Mouse (Mus musculus) large intestine, adult 2 months (tissue): ENCODE results near the gene Cyp4f37. TPM values are rescaled to one million over a fixed set of nuclear protein-coding genes. Genes with fewer than 3 reads are reported as not detected.
A peak's percentile ranks its signal among the peaks of the same experiment; 100 is the strongest.
"Not testable (repeated sequence)": the region's sequence is repeated elsewhere in the genome, so short reads cannot be mapped to it uniquely, and the experiment has no call there.

Experiments
- DNase-seq: peaks from one replicate; pipeline ENCODE4 v3.0.0-alpha.2; 2012; ENCODE audit warnings: low read depth, low spot score
- WGBS: fragments of 180-500 bp; shearing (Covaris S2); methylation state at CpG from one replicate; pipeline ENCODE4 v1.1.7; 2018; 5-methylcytosine and 5-hydroxymethylcytosine counted together
- polyA plus RNA-seq: library from polyadenylated mRNA; depleted of rRNA; stranded (reverse); fragments of >200 nt; gene quantifications from 2 replicates; pipeline ENCODE4 v1.2.3, GENCODE M21; 2012; rRNA removed

Cyp4f37 gene
- polyA plus RNA-seq = 0.05 TPM in 1 of 2 replicates, not detected in the other

DNA sequence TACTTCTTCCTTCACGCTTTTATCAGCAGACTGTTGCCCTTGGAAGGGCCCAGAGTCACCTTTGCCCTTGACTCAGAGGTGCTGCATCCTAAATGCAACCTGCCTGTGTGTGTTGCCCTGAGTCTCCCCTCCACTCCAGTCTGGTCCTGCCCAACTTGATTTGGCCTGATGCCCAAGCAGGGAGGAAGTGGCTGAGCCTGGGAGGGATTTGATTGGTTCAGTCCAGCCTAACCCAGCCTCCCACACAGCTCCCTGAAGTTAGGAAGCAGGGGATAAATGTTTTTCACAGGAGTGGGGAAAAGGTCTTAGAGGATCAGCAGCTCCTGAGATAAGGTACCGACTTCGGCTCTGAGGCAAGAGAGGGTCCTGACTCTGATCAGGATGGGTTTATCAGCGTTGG is at the start of gene Cyp4f37:
Cyp4f37 (plus strand) TSS at position 292 of the 400 bp plus-strand sequence.
- 62% methylated on average over 4 of the region's 4 CpGs for WGBS

GRCm38 (mm10) chr17:32573286-32573685 is 47.8 kb upstream of the Cyp4f37 start:
- not testable (repeated sequence) for DNase-seq
- WGBS = 72% methylated on average over 2 of the region's 2 CpGs

More for the DNA sequence above, at the start of gene Cyp4f37:
- DNase-seq = not testable (repeated sequence)

- WGBS = 20% methylated on average over 7 of the region's 7 CpGs
- DNase-seq = peak; percentile 42
Observed at GRCm38 (mm10) chr17:32577496-32578186, 43.5 kb upstream of the Cyp4f37 start.

GRCm38 (mm10) chr17:32596494-32596893 is 24.6 kb upstream of the Cyp4f37 start:
- WGBS = 90% methylated on average over 18 of the region's 18 CpGs
- no peak for DNase-seq

DNA sequence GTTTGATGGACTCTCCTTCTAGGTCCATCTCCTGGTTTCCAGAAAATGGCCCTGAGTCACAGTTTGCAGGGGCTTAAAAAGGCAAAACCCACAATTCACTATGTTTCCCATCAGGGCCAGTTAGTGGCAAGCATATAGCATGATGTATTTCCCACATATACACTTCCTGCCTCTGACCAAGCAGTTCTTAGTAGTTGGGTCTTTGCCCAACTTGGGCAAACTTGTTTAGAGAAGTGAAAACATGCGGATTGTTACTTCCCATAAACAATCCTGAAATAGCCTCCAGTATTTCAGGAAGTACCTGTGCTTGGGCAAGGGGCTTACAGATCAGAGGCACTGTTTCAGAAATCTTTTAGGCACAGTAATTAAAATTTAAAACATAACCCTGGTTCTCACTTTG is 13.1 kb upstream of the Cyp4f37 start:
- 41% methylated on average over 1 of the region's 1 CpGs for WGBS

GRCm38 (mm10) chr17:32610231-32610630 is 10.9 kb upstream of the Cyp4f37 start:
- 48% methylated on average over 3 of the region's 3 CpGs for WGBS
- DNase-seq = not testable (repeated sequence)

More for the DNA sequence above, 13.1 kb upstream of the Cyp4f37 start:
- no peak for DNase-seq

- DNase-seq = no peak
- WGBS = 88% methylated on average over 3 of the region's 3 CpGs
Observed at GRCm38 (mm10) chr17:32610896-32611295, 10.2 kb upstream of the Cyp4f37 start.

DNA sequence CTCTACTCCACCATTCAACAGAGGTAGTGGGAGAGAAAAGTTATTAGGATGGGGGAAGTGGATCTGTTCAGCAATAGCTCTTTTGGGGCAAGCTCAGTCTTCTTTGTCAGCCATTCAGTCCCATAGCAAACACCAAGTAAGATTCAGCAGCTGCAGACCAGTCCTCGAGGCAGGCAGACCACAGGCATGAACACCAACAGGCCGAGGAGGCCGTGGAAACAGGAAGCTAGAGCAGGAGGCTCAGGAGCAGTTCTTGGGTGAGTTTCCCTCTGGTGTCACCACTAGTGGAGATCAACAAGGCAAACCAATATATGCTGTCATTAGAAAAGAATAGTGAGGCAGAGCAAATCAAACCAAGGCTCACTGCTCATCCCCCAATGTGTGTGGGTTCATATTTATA is 8.7 kb upstream of the Cyp4f37 start:
- WGBS = 54% methylated on average over 3 of the region's 3 CpGs
- no peak for DNase-seq

DNA sequence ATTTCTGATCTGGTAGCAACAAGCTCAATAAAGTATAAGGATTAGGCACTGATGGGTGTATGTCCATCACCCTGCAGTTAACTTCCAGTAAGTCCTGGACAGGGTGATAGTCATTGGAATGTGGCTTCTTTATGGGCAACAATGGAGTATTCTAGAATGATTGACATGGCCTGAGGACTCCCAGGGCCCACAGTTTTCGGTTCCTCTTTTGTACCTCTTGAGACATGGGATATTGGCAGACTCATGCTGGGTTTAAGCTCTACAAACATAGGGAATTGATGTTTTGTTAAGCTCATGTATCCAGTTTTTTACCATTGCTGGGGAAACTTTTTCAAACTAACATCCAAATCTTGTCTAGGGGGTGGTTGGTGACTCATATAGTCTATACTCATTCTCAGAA is 3.9 kb upstream of the Cyp4f37 start:
- no peak for DNase-seq
- 65% methylated on average over 1 of the region's 1 CpGs for WGBS

DNA sequence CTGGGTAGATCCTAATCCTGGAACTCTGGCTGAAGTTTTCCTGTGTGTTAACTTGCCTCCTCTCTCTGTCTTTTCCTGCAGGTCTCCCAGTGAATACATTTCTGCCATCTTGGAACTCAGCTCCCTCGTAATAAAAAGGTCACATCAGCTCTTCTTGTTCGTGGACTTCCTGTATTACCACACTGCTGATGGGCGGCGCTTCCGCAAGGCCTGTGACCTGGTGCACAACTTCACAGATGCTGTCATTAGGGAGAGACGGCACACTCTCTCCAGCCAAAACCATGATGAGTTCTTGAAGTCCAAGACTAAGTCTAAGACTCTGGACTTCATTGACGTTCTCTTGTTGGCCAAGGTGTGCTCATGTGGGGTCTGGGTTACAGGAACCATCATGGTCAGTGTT is 8.6 kb downstream of the Cyp4f37 start:
- 70% methylated on average over 7 of the region's 7 CpGs for WGBS
- DNase-seq = not testable (repeated sequence)

- WGBS = 54% methylated on average over 3 of the region's 3 CpGs
Observed at GRCm38 (mm10) chr17:32631936-32632335, 10.8 kb downstream of the Cyp4f37 start.

GRCm38 (mm10) chr17:32634242-32634971 is 13.3 kb downstream of the Cyp4f37 start:
- not testable (repeated sequence) for DNase-seq
- WGBS = 85% methylated on average over 9 of the region's 9 CpGs

More at GRCm38 (mm10) chr17:32631936-32632335, 10.8 kb downstream of the Cyp4f37 start:
- DNase-seq = no peak

DNA sequence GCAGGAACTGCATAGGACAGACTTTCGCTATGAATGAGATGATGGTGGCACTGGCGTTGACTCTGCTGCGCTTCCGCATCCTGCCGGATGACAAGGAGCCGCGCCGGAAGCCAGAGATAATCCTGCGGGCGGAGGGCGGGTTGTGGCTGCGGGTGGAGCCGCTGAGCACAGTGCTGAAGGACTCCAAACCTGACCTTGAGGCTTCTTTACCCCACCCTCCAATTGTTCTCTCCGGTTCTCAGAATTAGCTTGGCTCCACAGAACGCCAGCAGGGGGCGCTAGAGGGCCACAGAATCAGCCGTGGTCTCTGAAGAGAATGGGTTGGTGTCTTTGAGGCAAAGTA is 13.8 kb downstream of the Cyp4f37 start:
- peak; percentile 89 for DNase-seq
- WGBS = under 1% methylated on average over 17 of the region's 17 CpGs

GRCm38 (mm10) chr17:32636341-32636740 is 15.2 kb downstream of the Cyp4f37 start:
- WGBS = 78% methylated on average over 3 of the region's 3 CpGs

GRCm38 (mm10) chr17:32637151-32637550 is 16.0 kb downstream of the Cyp4f37 start:
- no peak for DNase-seq
- WGBS = 58% methylated on average over 2 of the region's 2 CpGs

More at GRCm38 (mm10) chr17:32636341-32636740, 15.2 kb downstream of the Cyp4f37 start:
- DNase-seq = no peak

GRCm38 (mm10) chr17:32646631-32647030 is 25.5 kb downstream of the Cyp4f37 start:
- no peak for DNase-seq
- 87% methylated on average over 4 of the region's 4 CpGs for WGBS

GRCm38 (mm10) chr17:32653860-32654259 is 32.8 kb downstream of the Cyp4f37 start:
- 45% methylated on average over 4 of the region's 4 CpGs for WGBS
- no peak for DNase-seq

DNA sequence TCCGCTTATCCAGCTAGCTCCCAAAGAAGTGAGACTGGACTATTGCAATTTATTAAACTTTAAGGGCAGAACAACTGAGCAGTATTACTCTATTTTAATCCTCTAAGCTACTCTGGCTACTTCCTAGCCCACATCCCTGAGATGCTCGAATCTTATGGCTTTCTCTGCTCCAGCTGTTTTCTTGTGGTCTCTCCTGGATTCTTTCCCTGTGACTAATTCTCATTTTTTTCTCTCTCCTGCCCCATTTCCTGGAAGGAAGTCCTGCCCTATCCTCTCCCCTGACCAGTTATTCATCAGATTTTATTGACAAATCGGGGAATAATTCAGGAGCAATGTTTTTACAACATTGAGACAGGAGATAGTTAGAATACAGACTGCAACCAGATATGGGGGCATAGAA is 35.9 kb downstream of the Cyp4f37 start:
- 47% methylated on average over 3 of the region's 3 CpGs for WGBS
- no peak for DNase-seq

GRCm38 (mm10) chr17:32658246-32658645 is 37.1 kb downstream of the Cyp4f37 start:
- no peak for DNase-seq
- 29% methylated on average over 1 of the region's 1 CpGs for WGBS

DNA sequence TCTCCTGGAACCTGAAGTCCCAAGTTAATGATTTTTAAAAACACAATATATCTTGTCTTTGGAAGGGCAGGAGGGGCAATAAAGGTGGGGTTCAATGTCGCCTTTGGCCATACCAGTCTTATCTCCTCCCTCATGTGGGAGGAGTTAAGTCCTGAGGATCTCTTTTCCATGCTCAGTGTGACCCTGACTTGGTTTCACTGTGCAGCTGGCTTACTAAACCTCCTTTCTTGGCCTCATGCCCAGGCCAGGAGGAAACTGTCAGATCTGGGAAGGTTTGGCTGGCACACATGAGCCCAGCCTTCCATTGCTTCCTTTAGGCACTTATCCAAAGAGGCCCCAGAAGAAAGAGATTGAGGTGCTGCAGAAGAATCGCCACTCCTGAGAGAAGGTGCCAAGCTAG is 37.6 kb downstream of the Cyp4f37 start, which contains the start of gene Cyp4f40:
Cyp4f40 (plus strand) TSS at position 189 of the 400 bp plus-strand sequence.
- DNase-seq = peak; percentile 95
- WGBS = 27% methylated on average over 2 of the region's 2 CpGs

DNA sequence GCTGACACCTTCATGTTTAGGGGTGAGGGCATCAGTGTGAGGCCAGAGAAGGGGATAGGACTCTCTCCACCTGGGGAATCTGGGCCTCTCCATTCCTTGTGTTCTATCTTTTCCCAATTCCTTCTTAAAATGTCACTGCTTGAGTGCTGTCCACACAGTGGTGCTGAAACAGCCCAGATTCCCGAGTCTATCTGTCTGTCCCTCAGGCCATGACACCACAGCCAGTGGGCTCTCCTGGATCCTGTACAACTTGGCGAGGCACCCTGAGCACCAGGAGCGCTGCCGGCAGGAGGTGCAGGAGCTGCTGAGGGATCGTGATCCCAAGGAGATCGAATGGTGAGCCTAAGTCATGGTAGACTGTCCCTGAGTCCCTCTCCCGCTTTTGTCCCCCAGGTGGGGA is 52.9 kb downstream of the Cyp4f37 start:
- DNase-seq = no peak
- 74% methylated on average over 7 of the region's 7 CpGs for WGBS
